Mouse (Mus musculus): ENCODE data around the gene Olfr822. TPM values are rescaled to one million over a fixed set of nuclear protein-coding genes. Genes with fewer than 3 reads are reported as not detected.
"Not testable (repeated sequence)": the region's sequence is repeated elsewhere in the genome, so short reads cannot be mapped to it uniquely, and the experiment has no call there.

The Olfr822 gene
- polyA plus RNA-seq (2015; fragmentation: Nextera tagmentation; extraction: Ambion mirVana), result not detected in 2 replicates

GRCm38 (mm10) chr10:130070910-130071309 is at the start of gene Olfr822:
Olfr822 (plus strand) TSS chr10:130071210.
- Histone ChIP-seq H3K4me2 (ENCODE audit: low read length) (no peak within 1 kb of the TSS), H3K9ac (ENCODE audit: low read depth, low read length) (no peak within 1 kb of the TSS), H3K4me1 (ENCODE audit: control insufficient read depth, insufficient read depth, low read depth, low read length) (no peaks in the 10 kb centered on the region), H3K9me3 (ENCODE audit: control insufficient read depth, low read length) (no peaks in the 10 kb centered on the region), H3K4me3 (ENCODE audit: low read length) (no peak within 1 kb of the TSS), H3K27me3 (replicated peaks; ENCODE audit: control insufficient read depth, insufficient read depth, low read length) (no peaks in the 10 kb centered on the region), H3K27ac (ENCODE audit: low read depth, low read length) (no peak within 1 kb of the TSS), H3K36me3 (ENCODE audit: control insufficient read depth, insufficient read depth, low read length) (no peaks in the 10 kb centered on the region)
- no peak for ATAC-seq

- H3K36me3 ChIP-seq (ENCODE audit: control insufficient read depth, insufficient read depth, low read length), result no peaks in the 10 kb centered on the region
- H3K27me3 ChIP-seq (replicated peaks; ENCODE audit: control insufficient read depth, insufficient read depth, low read length), result no peaks in the 10 kb centered on the region
- H3K4me1 ChIP-seq (ENCODE audit: control insufficient read depth, insufficient read depth, low read depth, low read length), result no peaks in the 10 kb centered on the region
- H3K9ac ChIP-seq (ENCODE audit: low read depth, low read length), result no peak within 1 kb of the TSS
- H3K4me2 ChIP-seq (ENCODE audit: low read length), result no peak within 1 kb of the TSS
- ATAC-seq, result no peak
- no peak within 1 kb of the TSS for H3K27ac ChIP-seq (ENCODE audit: low read depth, low read length)
- H3K9me3 ChIP-seq (ENCODE audit: control insufficient read depth, low read length), result no peaks in the 10 kb centered on the region
- no peak within 1 kb of the TSS for H3K4me3 ChIP-seq (ENCODE audit: low read length)
Observed at GRCm38 (mm10) chr10:130030048-130030447, 41.0 kb upstream of the Olfr822 start, which contains the start of gene Olfr821. Olfr821 (plus strand) TSS chr10:130030348.

GRCm38 (mm10) chr10:130037096-130037495 is 33.9 kb upstream of the Olfr822 start:
- H3K36me3 ChIP-seq (ENCODE audit: control insufficient read depth, insufficient read depth, low read length), result no peaks in the 10 kb centered on the region
- H3K27ac ChIP-seq (ENCODE audit: low read depth, low read length), result no peak overlapping the region
- no peaks in the 10 kb centered on the region for H3K9me3 ChIP-seq (ENCODE audit: control insufficient read depth, low read length)
- H3K4me2 ChIP-seq (ENCODE audit: low read length), result no peak overlapping the region
- no peak overlapping the region for H3K9ac ChIP-seq (ENCODE audit: low read depth, low read length)
- H3K4me1 ChIP-seq (ENCODE audit: control insufficient read depth, insufficient read depth, low read depth, low read length), result no peaks in the 10 kb centered on the region
- no peak for ATAC-seq
- WGBS, result 69% methylated on average over 6 of the region's 6 CpGs
- H3K4me3 ChIP-seq (ENCODE audit: low read length), result no peak overlapping the region
- no peaks in the 10 kb centered on the region for H3K27me3 ChIP-seq (replicated peaks; ENCODE audit: control insufficient read depth, insufficient read depth, low read length)

GRCm38 (mm10) chr10:130092838-130093440 is 21.9 kb downstream of the Olfr822 start:
- Histone ChIP-seq H3K27me3 (replicated peaks; ENCODE audit: control insufficient read depth, insufficient read depth, low read length) (no peaks in the 10 kb centered on the region), H3K9me3 (ENCODE audit: control insufficient read depth, low read length) (no peaks in the 10 kb centered on the region), H3K27ac (ENCODE audit: low read depth, low read length) (no peak overlapping the region), H3K4me1 (ENCODE audit: control insufficient read depth, insufficient read depth, low read depth, low read length) (no peaks in the 10 kb centered on the region), H3K9ac (ENCODE audit: low read depth, low read length) (no peak overlapping the region), H3K36me3 (ENCODE audit: control insufficient read depth, insufficient read depth, low read length) (no peaks in the 10 kb centered on the region), H3K4me3 (ENCODE audit: low read length) (no peak overlapping the region), H3K4me2 (ENCODE audit: low read length) (no peak overlapping the region)
- 32% methylated on average over 5 of the region's 5 CpGs for WGBS
- peak; percentile 88 for ATAC-seq

- no peak overlapping the region for H3K27ac ChIP-seq (ENCODE audit: low read depth, low read length)
- H3K4me3 ChIP-seq (ENCODE audit: low read length), result no peak overlapping the region
- H3K36me3 ChIP-seq (ENCODE audit: control insufficient read depth, insufficient read depth, low read length), result no peaks in the 10 kb centered on the region
- no peak overlapping the region for H3K4me2 ChIP-seq (ENCODE audit: low read length)
- ATAC-seq, result no peak
- no peak overlapping the region for H3K9ac ChIP-seq (ENCODE audit: low read depth, low read length)
- no peaks in the 10 kb centered on the region for H3K27me3 ChIP-seq (replicated peaks; ENCODE audit: control insufficient read depth, insufficient read depth, low read length)
- H3K4me1 ChIP-seq (ENCODE audit: control insufficient read depth, insufficient read depth, low read depth, low read length), result no peaks in the 10 kb centered on the region
- H3K9me3 ChIP-seq (ENCODE audit: control insufficient read depth, low read length), result no peaks in the 10 kb centered on the region
Observed at GRCm38 (mm10) chr10:130096104-130096503, 25.1 kb downstream of the Olfr822 start.

- WGBS, result 94% methylated on average over 1 of the region's 1 CpGs
- H3K4me3 ChIP-seq (ENCODE audit: low read length); H3K4me1 ChIP-seq (ENCODE audit: control insufficient read depth, insufficient read depth, low read depth, low read length); H3K27ac ChIP-seq (ENCODE audit: low read depth, low read length); H3K27me3 ChIP-seq (replicated peaks; ENCODE audit: control insufficient read depth, insufficient read depth, low read length); H3K4me2 ChIP-seq (ENCODE audit: low read length); ATAC-seq; H3K9me3 ChIP-seq (ENCODE audit: control insufficient read depth, low read length); H3K9ac ChIP-seq (ENCODE audit: low read depth, low read length); H3K36me3 ChIP-seq (ENCODE audit: control insufficient read depth, insufficient read depth, low read length): not testable (repeated sequence)
Observed at GRCm38 (mm10) chr10:130115283-130115682, 44.3 kb downstream of the Olfr822 start, which contains the start of gene Olfr823. Olfr823 (minus strand) TSS chr10:130115383.

- WGBS, result 68% methylated on average over 3 of the region's 3 CpGs
- not testable (repeated sequence) for ATAC-seq; H3K36me3 ChIP-seq (ENCODE audit: control insufficient read depth, insufficient read depth, low read length); H3K4me2 ChIP-seq (ENCODE audit: low read length); H3K4me1 ChIP-seq (ENCODE audit: control insufficient read depth, insufficient read depth, low read depth, low read length); H3K4me3 ChIP-seq (ENCODE audit: low read length); H3K9ac ChIP-seq (ENCODE audit: low read depth, low read length); H3K27me3 ChIP-seq (replicated peaks; ENCODE audit: control insufficient read depth, insufficient read depth, low read length); H3K9me3 ChIP-seq (ENCODE audit: control insufficient read depth, low read length); H3K27ac ChIP-seq (ENCODE audit: low read depth, low read length)
Observed at GRCm38 (mm10) chr10:130116045-130116444, 45.0 kb downstream of the Olfr822 start.

Other genes starting within 250 kb of the Olfr822 start
- not detected in 2 replicates for gene Olfr812, start 225.1 kb upstream of the Olfr822 start, polyA plus RNA-seq (2015; fragmentation: Nextera tagmentation; extraction: Ambion mirVana)
- gene Olfr813, start 215.8 kb upstream of the Olfr822 start, polyA plus RNA-seq (2015; fragmentation: Nextera tagmentation; extraction: Ambion mirVana), result not detected in 2 replicates
- not detected in 2 replicates for gene Olfr814, start 191.4 kb upstream of the Olfr822 start, polyA plus RNA-seq (2015; fragmentation: Nextera tagmentation; extraction: Ambion mirVana)
- not detected in 2 replicates for gene Olfr815, start 165.3 kb upstream of the Olfr822 start, polyA plus RNA-seq (2015; fragmentation: Nextera tagmentation; extraction: Ambion mirVana)
- gene Olfr816, start 155.6 kb upstream of the Olfr822 start, polyA plus RNA-seq (2015; fragmentation: Nextera tagmentation; extraction: Ambion mirVana), result not detected in 2 replicates
- not detected in 2 replicates for gene Olfr818, start 122.1 kb upstream of the Olfr822 start, polyA plus RNA-seq (2015; fragmentation: Nextera tagmentation; extraction: Ambion mirVana)
- not detected in 2 replicates for gene Olfr819, start 103.9 kb upstream of the Olfr822 start, polyA plus RNA-seq (2015; fragmentation: Nextera tagmentation; extraction: Ambion mirVana)
- gene Olfr247, start 95.1 kb upstream of the Olfr822 start, polyA plus RNA-seq (2015; fragmentation: Nextera tagmentation; extraction: Ambion mirVana), result not detected in 2 replicates
- gene Gm10310, start 86.1 kb upstream of the Olfr822 start, polyA plus RNA-seq (2015; fragmentation: Nextera tagmentation; extraction: Ambion mirVana), result not detected in 2 replicates
- gene Olfr820, start 58.6 kb upstream of the Olfr822 start, polyA plus RNA-seq (2015; fragmentation: Nextera tagmentation; extraction: Ambion mirVana), result not detected in 2 replicates
- gene Olfr821, start 40.9 kb upstream of the Olfr822 start, polyA plus RNA-seq (2015; fragmentation: Nextera tagmentation; extraction: Ambion mirVana), result not detected in 2 replicates
- not detected in 2 replicates for gene Olfr823, start 44.2 kb downstream of the Olfr822 start, polyA plus RNA-seq (2015; fragmentation: Nextera tagmentation; extraction: Ambion mirVana)
- gene Olfr824, start 58.8 kb downstream of the Olfr822 start, polyA plus RNA-seq (2015; fragmentation: Nextera tagmentation; extraction: Ambion mirVana), result not detected in 2 replicates
- gene Olfr825, start 95.6 kb downstream of the Olfr822 start, polyA plus RNA-seq (2015; fragmentation: Nextera tagmentation; extraction: Ambion mirVana), result not detected in 2 replicates
- gene Olfr826, start 113.0 kb downstream of the Olfr822 start, polyA plus RNA-seq (2015; fragmentation: Nextera tagmentation; extraction: Ambion mirVana), result not detected in 2 replicates
- not detected in 2 replicates for gene Olfr827, start 143.2 kb downstream of the Olfr822 start, polyA plus RNA-seq (2015; fragmentation: Nextera tagmentation; extraction: Ambion mirVana)
- gene Neurod4, start 209.0 kb downstream of the Olfr822 start, polyA plus RNA-seq (2015; fragmentation: Nextera tagmentation; extraction: Ambion mirVana), result 1.5 and 1.6 TPM in 2 replicates